Mouse (Mus musculus): ENCODE measurements around the gene Ift81. TPM values are rescaled to one million over a fixed set of nuclear protein-coding genes. Genes with fewer than 3 reads are reported as not detected.
A peak's percentile ranks its signal among the peaks of the same experiment; 100 is the strongest.

The Ift81 gene
- polyA plus RNA-seq, 1 experiment, result 7.7 TPM

- peak; percentile 19; the same call in 1 of the 2 replicates for TF ChIP-seq POLR2A (IDR thresholded peaks at IDR 0.05; ENCODE audit: borderline replicate concordance, low read depth, low read length)
- no peak for TF ChIP-seq CTCF (IDR thresholded peaks at IDR 0.05; ENCODE audit: low read depth, low read length)
- Histone ChIP-seq H3K27ac (ENCODE audit: insufficient read depth, low read depth, low read length) (peak within 1 kb of the TSS; percentile 91), H3K4me1 (ENCODE audit: control insufficient read depth, insufficient read depth, low read length) (peaks cover 13% of the 10 kb centered on the region), H3K4me3 (ENCODE audit: insufficient read depth, low read length) (peak within 1 kb of the TSS; percentile 91)
These were observed 112.0 kb downstream of the Ift81 start, which contains the start of gene Atp2a2 for GRCm38 (mm10) chr5:122502077-122502941. Atp2a2 (minus strand) TSS chr5:122502225.

DNA sequence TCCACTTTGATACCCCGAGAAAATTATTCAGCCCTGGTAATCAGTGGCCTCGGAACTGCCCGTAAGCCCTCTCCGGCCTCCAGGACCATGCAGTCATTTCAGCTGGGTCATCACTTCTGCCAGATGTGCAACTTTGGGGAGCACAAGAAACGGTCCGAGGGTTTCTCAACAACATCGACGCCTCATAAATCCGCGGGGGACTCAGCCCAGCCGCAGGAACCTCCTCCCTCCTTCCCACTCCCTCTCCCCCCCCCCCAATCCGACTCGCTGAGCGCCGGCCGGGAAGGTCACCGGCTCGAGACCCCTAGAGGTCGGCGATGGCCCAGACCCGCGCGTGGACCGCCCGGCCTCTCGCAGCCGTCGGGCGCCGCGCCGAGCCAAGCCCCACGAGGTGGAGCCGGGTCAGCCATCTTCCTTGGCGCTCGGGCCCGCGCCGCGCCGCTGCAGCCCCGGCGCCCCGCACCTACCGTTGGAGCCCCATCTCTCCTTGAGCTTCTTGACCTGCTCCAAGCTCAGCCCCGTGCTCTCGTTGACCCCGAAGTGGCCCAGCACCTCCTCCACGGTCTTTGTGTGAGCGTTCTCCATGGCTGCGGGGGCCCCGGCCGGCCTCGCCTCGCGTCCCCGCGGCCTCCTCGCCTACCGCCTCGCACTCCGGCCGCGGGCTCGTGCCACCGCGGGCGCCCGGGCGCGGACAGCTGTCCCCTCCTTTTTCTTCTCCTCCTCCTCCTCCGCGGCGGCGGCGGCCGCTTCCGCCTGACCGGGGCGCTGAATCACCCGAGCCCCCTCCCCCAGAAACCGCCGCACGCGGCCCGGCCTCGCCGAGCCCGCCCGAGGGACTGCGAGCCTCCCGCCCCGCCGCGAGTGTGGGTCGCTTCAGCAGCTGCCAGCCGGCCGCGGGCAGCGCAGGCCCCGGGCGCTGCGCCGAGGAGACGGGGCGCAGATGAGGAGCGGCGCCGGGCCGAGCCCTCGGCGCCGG lies 112.9 kb downstream of the Ift81 start:
- TF ChIP-seq CTCF (IDR thresholded peaks at IDR 0.05; ENCODE audit: low read depth, low read length) (no peak), POLR2A (IDR thresholded peaks at IDR 0.05; ENCODE audit: borderline replicate concordance, low read depth, low read length) (no peak)
- H3K27ac ChIP-seq (ENCODE audit: insufficient read depth, low read depth, low read length), result peak overlapping the region; percentile 91
- H3K4me3 ChIP-seq (ENCODE audit: insufficient read depth, low read length), result peak overlapping the region; percentile 91
- H3K4me1 ChIP-seq (ENCODE audit: control insufficient read depth, insufficient read depth, low read length), result peaks cover 17% of the 10 kb centered on the region

DNA sequence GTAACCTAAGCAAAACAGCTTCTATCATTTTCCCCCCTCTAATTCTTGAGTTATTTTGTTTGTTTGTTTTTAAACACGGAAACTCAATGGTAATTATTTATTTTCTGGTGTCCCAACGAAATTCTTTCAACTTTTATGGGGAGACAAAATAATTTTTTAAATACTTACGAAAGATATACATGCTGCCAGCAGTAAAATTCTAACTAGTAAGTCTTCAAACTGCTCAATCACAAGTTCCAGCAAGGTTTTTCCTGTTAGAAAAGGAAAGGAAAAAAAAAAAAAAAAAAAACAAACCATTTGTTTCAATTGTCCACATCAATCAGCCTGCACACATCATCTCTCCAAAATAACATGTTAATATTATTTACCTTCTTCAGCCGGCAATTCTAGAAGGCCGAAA lies 113.8 kb downstream of the Ift81 start:
- Histone ChIP-seq H3K4me3 (ENCODE audit: insufficient read depth, low read length) (peak overlapping the region; percentile 91), H3K4me1 (ENCODE audit: control insufficient read depth, insufficient read depth, low read length) (peaks cover 17% of the 10 kb centered on the region), H3K27ac (ENCODE audit: insufficient read depth, low read depth, low read length) (peak overlapping the region; percentile 91)
- TF ChIP-seq POLR2A (IDR thresholded peaks at IDR 0.05; ENCODE audit: borderline replicate concordance, low read depth, low read length) (no peak), CTCF (IDR thresholded peaks at IDR 0.05; ENCODE audit: low read depth, low read length) (no peak)

Other genes with a start within 250 kb of the Ift81 start
- gene Gpn3, start 242.6 kb downstream of the Ift81 start, polyA plus RNA-seq (2012; ENCODE audit: insufficient read depth, insufficient read length, missing spikeins), result 16.9 and 19.7 TPM in 2 replicates
- gene Fam216a, start 242.2 kb downstream of the Ift81 start, polyA plus RNA-seq (2012; ENCODE audit: insufficient read depth, insufficient read length, missing spikeins), result 8.3 and 11.5 TPM in 2 replicates
- gene Arpc3, start 222.6 kb downstream of the Ift81 start, polyA plus RNA-seq (2012; ENCODE audit: insufficient read depth, insufficient read length, missing spikeins), result 741 and 780 TPM in 2 replicates
- 19.6 and 22.2 TPM in 2 replicates for gene Anapc7, start 192.8 kb downstream of the Ift81 start, polyA plus RNA-seq (2012; ENCODE audit: insufficient read depth, insufficient read length, missing spikeins)
- 57.0 and 57.2 TPM in 2 replicates for gene Atp2a2, start 112.3 kb downstream of the Ift81 start, polyA plus RNA-seq (2012; ENCODE audit: insufficient read depth, insufficient read length, missing spikeins)
- gene P2rx7, start 29.4 kb upstream of the Ift81 start, polyA plus RNA-seq (2012; ENCODE audit: insufficient read depth, insufficient read length, missing spikeins), result 78.0 and 80.3 TPM in 2 replicates
- 497 and 499 TPM in 2 replicates for gene P2rx4, start 93.0 kb upstream of the Ift81 start, polyA plus RNA-seq (2012; ENCODE audit: insufficient read depth, insufficient read length, missing spikeins)
- 65.3 and 69.5 TPM in 2 replicates for gene Camkk2, start 164.9 kb upstream of the Ift81 start, polyA plus RNA-seq (2012; ENCODE audit: insufficient read depth, insufficient read length, missing spikeins)
- gene Anapc5, start 206.8 kb upstream of the Ift81 start, polyA plus RNA-seq (2012; ENCODE audit: insufficient read depth, insufficient read length, missing spikeins), result 170 and 221 TPM in 2 replicates
- 30.3 and 33.2 TPM in 2 replicates for gene Rnf34, start 235.5 kb upstream of the Ift81 start, polyA plus RNA-seq (2012; ENCODE audit: insufficient read depth, insufficient read length, missing spikeins)